Mouse (Mus musculus) embryonic fibroblast, embryonic 13.5 days (primary cell): ENCODE data around the gene Tmem184b.

ENCODE experiments used
- CTCF ChIP-seq: IDR thresholded peaks from 2 replicates; pipeline ENCODE4 v1.5.1; 2011; ENCODE audit warnings: mild to moderate bottlenecking, control low read depth, low read length, moderate library complexity, borderline replicate concordance; ENCODE audit not compliant: insufficient read depth
- POLR2A ChIP-seq: IDR thresholded peaks from 2 replicates; pipeline ENCODE4 v1.6.1; 2011; ENCODE audit warnings: low read depth, mild to moderate bottlenecking, control low read depth, low read length, moderate library complexity

DNA sequence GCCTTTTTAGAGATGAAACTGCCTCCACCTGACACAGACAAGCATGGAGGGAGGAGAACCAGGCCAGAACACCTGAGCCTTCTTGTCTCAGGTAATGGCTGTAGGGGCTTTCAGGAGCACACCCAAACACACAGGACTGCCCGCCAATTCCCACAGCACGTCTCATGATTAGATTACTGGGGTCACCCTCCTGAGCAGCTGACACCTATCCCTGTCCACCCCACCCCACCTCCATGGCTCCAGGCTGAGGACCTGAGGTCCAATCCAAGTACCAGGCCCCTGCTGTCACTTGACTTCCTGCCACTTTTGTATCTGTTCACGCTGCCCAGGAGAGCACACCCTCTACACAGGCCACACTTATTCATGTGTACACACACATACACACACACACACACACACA is 77.6 kb downstream of the Tmem184b start:
- TF ChIP-seq CTCF (no peak), POLR2A (no peak)
